Mouse (Mus musculus): ENCODE measurements around the gene Gna15.

GRCm38 (mm10) chr10:81498316-81499249, 25.4 kb downstream of the Gna15 start:
- TF ChIP-seq TCF12 (IDR thresholded peaks at IDR 0.05; ENCODE audit: insufficient read depth, poor library complexity, severe bottlenecking) (no peak), POLR2A (IDR thresholded peaks at IDR 0.05; ENCODE audit: insufficient read length, low read depth) (no peak), TCF3 (IDR thresholded peaks at IDR 0.05; ENCODE audit: insufficient read length, low read depth) (no peak), E2F4 (IDR thresholded peaks at IDR 0.05; ENCODE audit: insufficient read depth) (no peak), USF1 (IDR thresholded peaks at IDR 0.05; ENCODE audit: low read depth) (no peak), MYOD1 (IDR thresholded peaks at IDR 0.05; ENCODE audit: control insufficient read depth in 1 of 3, insufficient read length in 2 of 3, low read depth in 2 of 3) (no peak), CEBPB (IDR thresholded peaks at IDR 0.05; ENCODE audit: insufficient read depth, poor library complexity, severe bottlenecking) (no peak)

All from myocyte (in vitro differentiated cells).